Mouse (Mus musculus): ENCODE data around the gene Slc31a2. TPM values are rescaled to one million over a fixed set of nuclear protein-coding genes. Genes with fewer than 3 reads are reported as not detected.

Gene Slc31a2
- polyA plus RNA-seq (2012; rRNA removed; ENCODE audit: low replicate concordance), result 7.7 and 9.7 TPM in 2 replicates

DNA sequence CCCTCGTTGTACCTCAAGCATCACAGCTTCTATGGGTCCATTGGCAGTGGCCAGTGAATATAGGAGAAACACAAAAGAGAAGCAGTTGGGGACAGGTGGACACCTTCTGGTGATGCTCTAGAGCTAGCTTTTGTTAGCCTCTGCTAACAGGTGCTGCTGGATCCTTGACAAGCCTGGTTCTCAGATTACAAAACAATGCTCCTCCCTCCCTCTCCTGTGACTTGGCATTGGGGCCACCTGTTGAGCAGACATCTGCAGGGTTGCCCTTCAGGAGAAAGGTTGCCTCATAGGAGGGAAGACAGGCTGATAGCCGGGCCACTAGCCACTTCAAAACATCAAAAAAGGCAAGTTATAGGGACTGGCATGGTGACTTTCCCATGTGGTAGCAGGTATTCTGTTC lies at the start of gene Slc31a2:
Slc31a2 (plus strand) TSS at position 287 of the 400 bp plus-strand sequence.

DNA sequence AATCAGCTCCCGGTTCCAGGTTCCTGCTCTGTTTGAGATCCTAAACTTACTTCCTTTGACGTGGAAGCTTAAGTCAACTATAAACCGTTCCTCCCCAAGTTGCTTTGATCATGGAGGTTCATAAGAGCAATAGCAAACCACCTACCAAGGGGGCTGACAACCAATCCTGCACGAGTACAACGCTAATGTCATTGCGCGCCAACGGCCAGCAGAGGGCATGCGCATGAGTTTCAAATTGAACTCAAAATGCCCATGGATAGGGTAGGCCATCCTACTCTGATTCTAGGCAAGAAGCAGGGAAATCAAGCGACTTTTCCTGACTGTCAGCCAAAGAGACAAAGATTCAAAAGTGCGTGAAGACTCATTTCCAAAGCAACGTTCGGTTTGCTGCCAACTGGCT lies 31.6 kb upstream of the Slc31a2 start, which contains the start of gene Zfp37:
Zfp37 (minus strand) TSS at position 279 of the 400 bp plus-strand sequence.

Other genes with a start within 250 kb of the Slc31a2 start
- gene Mup20, start 208.4 kb upstream of the Slc31a2 start, polyA plus RNA-seq (2012; rRNA removed; ENCODE audit: low replicate concordance), result not detected in 2 replicates
- 0.28 TPM in 1 of 2 replicates, not detected in the other for gene Mup3, start 175.2 kb upstream of the Slc31a2 start, polyA plus RNA-seq (2012; rRNA removed; ENCODE audit: low replicate concordance)
- gene Mup21, start 111.7 kb upstream of the Slc31a2 start, polyA plus RNA-seq (2012; rRNA removed; ENCODE audit: low replicate concordance), result not detected in 2 replicates
- gene Zfp37, start 31.5 kb upstream of the Slc31a2 start, polyA plus RNA-seq (2012; rRNA removed; ENCODE audit: low replicate concordance), result 0.02 TPM in 1 of 2 replicates, not detected in the other
- gene Fkbp15, start 98.0 kb downstream of the Slc31a2 start, polyA plus RNA-seq (2012; rRNA removed; ENCODE audit: low replicate concordance), result 14.2 and 20.1 TPM in 2 replicates
- 22.5 and 38.3 TPM in 2 replicates for gene Slc31a1, start 98.2 kb downstream of the Slc31a2 start, polyA plus RNA-seq (2012; rRNA removed; ENCODE audit: low replicate concordance)
- gene Cdc26, start 146.1 kb downstream of the Slc31a2 start, polyA plus RNA-seq (2012; rRNA removed; ENCODE audit: low replicate concordance), result 7.7 and 9.0 TPM in 2 replicates
- gene Prpf4, start 146.2 kb downstream of the Slc31a2 start, polyA plus RNA-seq (2012; rRNA removed; ENCODE audit: low replicate concordance), result 3.2 and 4.8 TPM in 2 replicates
- gene Rnf183, start 172.7 kb downstream of the Slc31a2 start, polyA plus RNA-seq (2012; rRNA removed; ENCODE audit: low replicate concordance), result 3.3 and 5.0 TPM in 2 replicates
- gene Wdr31, start 208.3 kb downstream of the Slc31a2 start, polyA plus RNA-seq (2012; rRNA removed; ENCODE audit: low replicate concordance), result 0.53 and 0.94 TPM in 2 replicates
- 53.8 and 77.8 TPM in 2 replicates for gene Bspry, start 217.5 kb downstream of the Slc31a2 start, polyA plus RNA-seq (2012; rRNA removed; ENCODE audit: low replicate concordance)
- gene Hdhd3, start 240.9 kb downstream of the Slc31a2 start, polyA plus RNA-seq (2012; rRNA removed; ENCODE audit: low replicate concordance), result 102 and 187 TPM in 2 replicates

All from duodenum, adult 2 months (tissue).